Mouse (Mus musculus) embryonic fibroblast, embryonic 13.5 days (primary cell): ENCODE data around the gene Ptgis. TPM values are rescaled to one million over a fixed set of nuclear protein-coding genes. Genes with fewer than 3 reads are reported as not detected.
A peak's percentile ranks its signal among the peaks of the same experiment; 100 is the strongest.

Experiments used
- H3K27ac ChIP-seq: 2 replicates; pipeline ENCODE4 v1.5.1; 2012; ENCODE audit warnings: low read length, control low read depth, inconsistent platforms; ENCODE audit not compliant: insufficient read depth
- H3K4me1 ChIP-seq: 2 replicates; pipeline ENCODE4 v1.6.1; 2011; ENCODE audit warnings: low read length; ENCODE audit not compliant: control insufficient read depth, insufficient read depth
- H3K4me3 ChIP-seq: 2 replicates; pipeline ENCODE4 v1.5.1; 2011; ENCODE audit warnings: mild to moderate bottlenecking, control low read depth, low read length; ENCODE audit not compliant: insufficient read depth
- CTCF ChIP-seq: IDR thresholded peaks from 2 replicates; pipeline ENCODE4 v1.5.1; 2011; ENCODE audit warnings: mild to moderate bottlenecking, control low read depth, low read length, moderate library complexity, borderline replicate concordance; ENCODE audit not compliant: insufficient read depth
- POLR2A ChIP-seq: IDR thresholded peaks from 2 replicates; pipeline ENCODE4 v1.6.1; 2011; ENCODE audit warnings: low read depth, mild to moderate bottlenecking, control low read depth, low read length, moderate library complexity
- polyA plus RNA-seq: library from polyadenylated mRNA; stranded (reverse); fragments of >200 nt; gene quantifications from 2 replicates; pipeline ENCODE4 v1.2.4, GENCODE M21; 2011; ENCODE audit warnings: low read depth; ENCODE audit not compliant: missing spikeins, insufficient read length

Ptgis gene
- polyA plus RNA-seq = 21.0 TPM in 2 replicates

- TF ChIP-seq CTCF (no peak), POLR2A (no peak)
- H3K4me1 ChIP-seq = no peaks in the 10 kb centered on the region
- peak within 1 kb of the TSS; percentile 40 for H3K4me3 ChIP-seq
- peak within 1 kb of the TSS; percentile 12; the same call in 1 of the 2 replicates for H3K27ac ChIP-seq
Observed at GRCm38 (mm10) chr2:167240008-167240964, at the start of gene Ptgis. Ptgis (minus strand) TSS chr2:167240604.

GRCm38 (mm10) chr2:167281461-167281860 is 41.1 kb upstream of the Ptgis start:
- Histone ChIP-seq H3K4me1 (no peaks in the 10 kb centered on the region), H3K27ac (no peak overlapping the region), H3K4me3 (no peak overlapping the region)
- TF ChIP-seq CTCF = no peak
- no peak for TF ChIP-seq POLR2A

GRCm38 (mm10) chr2:167280986-167281310 is 40.5 kb upstream of the Ptgis start:
- Histone ChIP-seq H3K27ac (no peak overlapping the region), H3K4me3 (no peak overlapping the region), H3K4me1 (no peaks in the 10 kb centered on the region)
- TF ChIP-seq CTCF = no peak
- no peak for TF ChIP-seq POLR2A

GRCm38 (mm10) chr2:167280090-167280985 is 39.9 kb upstream of the Ptgis start:
- H3K4me1 ChIP-seq = no peaks in the 10 kb centered on the region
- peak; percentile 94 for TF ChIP-seq CTCF
- TF ChIP-seq POLR2A = no peak
- no peak overlapping the region for H3K27ac ChIP-seq

GRCm38 (mm10) chr2:167278751-167279526 is 38.5 kb upstream of the Ptgis start:
- Histone ChIP-seq H3K4me1 (no peaks in the 10 kb centered on the region), H3K4me3 (no peak overlapping the region), H3K27ac (no peak overlapping the region)
- no peak for TF ChIP-seq POLR2A
- TF ChIP-seq CTCF = peak; percentile 92

More at GRCm38 (mm10) chr2:167280090-167280985, 39.9 kb upstream of the Ptgis start:
- H3K4me3 ChIP-seq = no peak overlapping the region

- Histone ChIP-seq H3K4me1 (no peaks in the 10 kb centered on the region), H3K27ac (no peak overlapping the region), H3K4me3 (no peak overlapping the region)
- TF ChIP-seq POLR2A (no peak), CTCF (no peak)
Observed at GRCm38 (mm10) chr2:167278011-167278410, 37.6 kb upstream of the Ptgis start.

GRCm38 (mm10) chr2:167277026-167277425 is 36.6 kb upstream of the Ptgis start:
- Histone ChIP-seq H3K27ac (no peak overlapping the region), H3K4me3 (no peak overlapping the region), H3K4me1 (no peaks in the 10 kb centered on the region)
- TF ChIP-seq CTCF (no peak), POLR2A (no peak)

GRCm38 (mm10) chr2:167275856-167276255 is 35.5 kb upstream of the Ptgis start:
- Histone ChIP-seq H3K27ac (no peak overlapping the region), H3K4me3 (no peak overlapping the region), H3K4me1 (no peaks in the 10 kb centered on the region)
- TF ChIP-seq CTCF = no peak
- no peak for TF ChIP-seq POLR2A
